In genomic region chr11:70583775-70584174, GRCm38 (mm10) we compare ENCODE assay signal across 13 mouse cellular contexts. TPM values are rescaled to one million over a fixed set of nuclear protein-coding genes. Genes with fewer than 3 reads are reported as not detected.
DNase-seq lines count a peak whose midpoint lies in the region; ATAC-seq lines count a peak whose summit lies in the region.
"Had no signal": no experiment of that assay in that cellular context is flagged by ENCODE, and none has a peak within 500 bp of the region (broad histone marks: within the 10 kb centered on the region; RNA-seq: fewer than 3 reads in every experiment).

No protein-coding gene starts in this region.

- H3K36me3 ChIP-seq in intestine, embryonic 14.5 days (ENCODE audit: control insufficient read depth, insufficient read depth, low read length): no peaks in the 10 kb centered on the region
- H3K36me3 ChIP-seq in intestine, embryonic 15.5 days: no peaks in the 10 kb centered on the region
- H3K36me3 ChIP-seq in megakaryocyte, embryonic 14.5 days (replicated peaks; ENCODE audit: low read length): peaks cover 68% of the 10 kb centered on the region
- peaks cover 5% of the 10 kb centered on the region; the same call in 1 of the 2 replicates for H3K36me3 ChIP-seq in limb, embryonic 12.5 days
- H3K36me3 ChIP-seq: heart, embryonic 13.5 days; midbrain, embryonic 15.5 days had no signal

- H3K9ac ChIP-seq in intestine, embryonic 14.5 days (ENCODE audit: low read length): no peak overlapping the region
- no peak overlapping the region for H3K9ac ChIP-seq in intestine, embryonic 15.5 days
- no peak overlapping the region for H3K9ac ChIP-seq in limb, embryonic 12.5 days (replicated peaks)
- H3K9ac ChIP-seq: heart, embryonic 13.5 days; midbrain, embryonic 15.5 days had no signal

- no peak overlapping the region for H3K4me2 ChIP-seq in intestine, embryonic 14.5 days (ENCODE audit: low read length)
- H3K4me2 ChIP-seq in intestine, embryonic 15.5 days (replicated peaks): no peak overlapping the region
- H3K4me2 ChIP-seq in limb, embryonic 12.5 days: no peak overlapping the region
- H3K4me2 ChIP-seq: heart, embryonic 13.5 days; midbrain, embryonic 15.5 days had no signal

- H3K4me3 ChIP-seq in intestine, embryonic 14.5 days (ENCODE audit: low read depth, low read length): no peak overlapping the region
- H3K4me3 ChIP-seq in intestine, embryonic 15.5 days (replicated peaks): no peak overlapping the region
- H3K4me3 ChIP-seq in megakaryocyte, embryonic 14.5 days (replicated peaks): peak overlapping the region; percentile 79
- no peak overlapping the region for H3K4me3 ChIP-seq in limb, embryonic 12.5 days (replicated peaks)
- H3K4me3 ChIP-seq: heart, embryonic 13.5 days; midbrain, embryonic 15.5 days had no signal

- H3K4me1 ChIP-seq in intestine, embryonic 14.5 days (replicated peaks; ENCODE audit: control insufficient read depth, insufficient read depth, low read length): peaks cover 53% of the 10 kb centered on the region
- peaks cover 40% of the 10 kb centered on the region for H3K4me1 ChIP-seq in intestine, embryonic 15.5 days (replicated peaks)
- peaks cover 100% of the 10 kb centered on the region for H3K4me1 ChIP-seq in megakaryocyte, embryonic 14.5 days
- peaks cover 64% of the 10 kb centered on the region for H3K4me1 ChIP-seq in limb, embryonic 12.5 days (replicated peaks)

- H3K27ac ChIP-seq in intestine, embryonic 14.5 days (ENCODE audit: low read depth): peak overlapping the region; percentile 67
- no peak overlapping the region; the same call in 1 of the 2 replicates for H3K27ac ChIP-seq in intestine, embryonic 15.5 days
- H3K27ac ChIP-seq in limb, embryonic 12.5 days: 0 out of 2 replicates have a peak overlapping the region, but pooled peaks have one; percentile 29
- H3K27ac ChIP-seq: heart, embryonic 13.5 days; midbrain, embryonic 15.5 days had no signal

- no peak for DNase-seq in intestine, embryonic 14.5 days (ENCODE audit: low spot score)
- DNase-seq in Muller cell, postnatal 12 days (ENCODE audit: inconsistent ontology term): no peak
- DNase-seq: left cerebral cortex, postnatal 4 days; thymus, adult 18-20 months had no signal

- H3K9me3 ChIP-seq in intestine, embryonic 14.5 days (ENCODE audit: control insufficient read depth, low read length): no peaks in the 10 kb centered on the region
- H3K9me3 ChIP-seq in intestine, embryonic 15.5 days: no peaks in the 10 kb centered on the region
- H3K9me3 ChIP-seq in megakaryocyte, embryonic 14.5 days: no peaks in the 10 kb centered on the region
- no peaks in the 10 kb centered on the region for H3K9me3 ChIP-seq in limb, embryonic 12.5 days
- H3K9me3 ChIP-seq: heart, embryonic 13.5 days; midbrain, embryonic 15.5 days had no signal

- no peaks in the 10 kb centered on the region for H3K27me3 ChIP-seq in intestine, embryonic 14.5 days (replicated peaks; ENCODE audit: control insufficient read depth, insufficient read depth, low read length)
- H3K27me3 ChIP-seq in intestine, embryonic 15.5 days (replicated peaks): no peaks in the 10 kb centered on the region
- H3K27me3 ChIP-seq in megakaryocyte, embryonic 14.5 days (replicated peaks): no peaks in the 10 kb centered on the region
- H3K27me3 ChIP-seq in limb, embryonic 12.5 days: no peaks in the 10 kb centered on the region
- H3K27me3 ChIP-seq: heart, embryonic 13.5 days; midbrain, embryonic 15.5 days had no signal

- 76% methylated on average over 7 of the region's 7 CpGs for WGBS in intestine, embryonic 14.5 days
- 80% methylated on average over 7 of the region's 7 CpGs for WGBS in intestine, embryonic 15.5 days
- 87% methylated on average over 7 of the region's 7 CpGs for WGBS in limb, embryonic 12.5 days

- ATAC-seq in intestine, embryonic 14.5 days (replicated peaks; ENCODE audit: low FRiP score, low TSS enrichment, low read depth): no peak
- no peak for ATAC-seq in intestine, embryonic 15.5 days
- ATAC-seq in megakaryocyte, adult 5-6 weeks (ENCODE audit: poor library complexity, severe bottlenecking): no peak
- ATAC-seq in limb, embryonic 12.5 days (ENCODE audit: insufficient number of reproducible peaks, insufficient read depth, low FRiP score, low TSS enrichment, low read depth): no peak
- ATAC-seq in cerebellum, adult (ENCODE audit: insufficient number of reproducible peaks, low FRiP score, low TSS enrichment): no peak
- ATAC-seq: midbrain, embryonic 15.5 days had no signal

RNA-seq across cellular contexts. Expression of gene Mink1, which starts 21.1 kb away (rescaled TPM):
- polyA plus RNA-seq in intestine, embryonic 14.5 days (2014; fragmentation: Nextera tagmentation; extraction: Ambion mirVana): 16.9 and 19.9 TPM in 2 replicates
- polyA plus RNA-seq in intestine, embryonic 15.5 days (2015; fragmentation: Nextera tagmentation; extraction: Ambion mirVana): 11.8 and 12.7 TPM in 2 replicates
- 122 and 129 TPM in 2 replicates for polyA plus RNA-seq in megakaryocyte, embryonic 14.5 days (2012; ENCODE audit: insufficient read depth, low replicate concordance)
- 20.6 and 21.3 TPM in 2 replicates for total RNA-seq in megakaryocyte, adult 5-6 weeks (2015)
- total RNA-seq in megakaryocyte, adult 5-6 weeks (2017): 12.7 and 17.5 TPM in 2 replicates
- polyA plus RNA-seq in limb, embryonic 12.5 days (2016; fragmentation: Nextera tagmentation; extraction: Ambion mirVana): 17.6 and 18.4 TPM in 2 replicates

RNA-seq across cellular contexts. Expression of gene 4930544D05Rik, which starts 31.9 kb away (rescaled TPM):
- not detected in 2 replicates for polyA plus RNA-seq in intestine, embryonic 14.5 days (2014; fragmentation: Nextera tagmentation; extraction: Ambion mirVana)
- not detected in 2 replicates for polyA plus RNA-seq in intestine, embryonic 15.5 days (2015; fragmentation: Nextera tagmentation; extraction: Ambion mirVana)
- polyA plus RNA-seq in megakaryocyte, embryonic 14.5 days (2012; ENCODE audit: insufficient read depth, low replicate concordance): not detected in 2 replicates
- not detected in 2 replicates for total RNA-seq in megakaryocyte, adult 5-6 weeks (2015)
- not detected in 2 replicates for total RNA-seq in megakaryocyte, adult 5-6 weeks (2017)
- not detected in 2 replicates for polyA plus RNA-seq in limb, embryonic 12.5 days (2016; fragmentation: Nextera tagmentation; extraction: Ambion mirVana)
- total RNA-seq: left cerebral cortex, postnatal 4 days had no signal
- polyA plus RNA-seq: heart, embryonic 13.5 days; large intestine, adult 2 months; midbrain, embryonic 15.5 days; small intestine, adult 2 months had no signal

RNA-seq across cellular contexts. Expression of gene Chrne, which starts 35.2 kb away (rescaled TPM):
- polyA plus RNA-seq in intestine, embryonic 14.5 days (2014; fragmentation: Nextera tagmentation; extraction: Ambion mirVana): 0.30 and 0.50 TPM in 2 replicates
- not detected in 2 replicates for polyA plus RNA-seq in intestine, embryonic 15.5 days (2015; fragmentation: Nextera tagmentation; extraction: Ambion mirVana)
- polyA plus RNA-seq in megakaryocyte, embryonic 14.5 days (2012; ENCODE audit: insufficient read depth, low replicate concordance): 0.83 TPM in 1 of 2 replicates, not detected in the other
- total RNA-seq in megakaryocyte, adult 5-6 weeks (2015): 0.36 TPM in 1 of 2 replicates, not detected in the other
- 0.41 and 1.2 TPM in 2 replicates for total RNA-seq in megakaryocyte, adult 5-6 weeks (2017)
- polyA plus RNA-seq in limb, embryonic 12.5 days (2016; fragmentation: Nextera tagmentation; extraction: Ambion mirVana): not detected in 2 replicates
- total RNA-seq: left cerebral cortex, postnatal 4 days had no signal
- polyA plus RNA-seq: heart, embryonic 13.5 days; midbrain, embryonic 15.5 days had no signal

RNA-seq across cellular contexts. Expression of gene Pld2, which starts 43.9 kb away (rescaled TPM):
- polyA plus RNA-seq in intestine, embryonic 14.5 days (2014; fragmentation: Nextera tagmentation; extraction: Ambion mirVana): 9.7 and 11.7 TPM in 2 replicates
- polyA plus RNA-seq in intestine, embryonic 15.5 days (2015; fragmentation: Nextera tagmentation; extraction: Ambion mirVana): 10.3 and 11.0 TPM in 2 replicates
- polyA plus RNA-seq in megakaryocyte, embryonic 14.5 days (2012; ENCODE audit: insufficient read depth, low replicate concordance): 1.1 TPM in 1 of 2 replicates, not detected in the other
- 6.3 and 6.5 TPM in 2 replicates for total RNA-seq in megakaryocyte, adult 5-6 weeks (2015)
- total RNA-seq in megakaryocyte, adult 5-6 weeks (2017): 7.3 and 11.1 TPM in 2 replicates
- polyA plus RNA-seq in limb, embryonic 12.5 days (2016; fragmentation: Nextera tagmentation; extraction: Ambion mirVana): 4.4 and 4.5 TPM in 2 replicates

RNA-seq across cellular contexts. Expression of gene Gm40193, which starts 51.0 kb away (rescaled TPM):
- polyA plus RNA-seq in intestine, embryonic 14.5 days (2014; fragmentation: Nextera tagmentation; extraction: Ambion mirVana): not detected in 2 replicates
- not detected in 2 replicates for polyA plus RNA-seq in intestine, embryonic 15.5 days (2015; fragmentation: Nextera tagmentation; extraction: Ambion mirVana)
- polyA plus RNA-seq in megakaryocyte, embryonic 14.5 days (2012; ENCODE audit: insufficient read depth, low replicate concordance): not detected in 2 replicates
- total RNA-seq in megakaryocyte, adult 5-6 weeks (2015): not detected in 2 replicates
- total RNA-seq in megakaryocyte, adult 5-6 weeks (2017): not detected in 2 replicates
- polyA plus RNA-seq in limb, embryonic 12.5 days (2016; fragmentation: Nextera tagmentation; extraction: Ambion mirVana): not detected in 2 replicates
- total RNA-seq: left cerebral cortex, postnatal 4 days had no signal
- polyA plus RNA-seq: heart, embryonic 13.5 days; large intestine, adult 2 months; midbrain, embryonic 15.5 days; small intestine, adult 2 months had no signal
